Mouse (Mus musculus): ENCODE data around the gene Syt8.

DNA sequence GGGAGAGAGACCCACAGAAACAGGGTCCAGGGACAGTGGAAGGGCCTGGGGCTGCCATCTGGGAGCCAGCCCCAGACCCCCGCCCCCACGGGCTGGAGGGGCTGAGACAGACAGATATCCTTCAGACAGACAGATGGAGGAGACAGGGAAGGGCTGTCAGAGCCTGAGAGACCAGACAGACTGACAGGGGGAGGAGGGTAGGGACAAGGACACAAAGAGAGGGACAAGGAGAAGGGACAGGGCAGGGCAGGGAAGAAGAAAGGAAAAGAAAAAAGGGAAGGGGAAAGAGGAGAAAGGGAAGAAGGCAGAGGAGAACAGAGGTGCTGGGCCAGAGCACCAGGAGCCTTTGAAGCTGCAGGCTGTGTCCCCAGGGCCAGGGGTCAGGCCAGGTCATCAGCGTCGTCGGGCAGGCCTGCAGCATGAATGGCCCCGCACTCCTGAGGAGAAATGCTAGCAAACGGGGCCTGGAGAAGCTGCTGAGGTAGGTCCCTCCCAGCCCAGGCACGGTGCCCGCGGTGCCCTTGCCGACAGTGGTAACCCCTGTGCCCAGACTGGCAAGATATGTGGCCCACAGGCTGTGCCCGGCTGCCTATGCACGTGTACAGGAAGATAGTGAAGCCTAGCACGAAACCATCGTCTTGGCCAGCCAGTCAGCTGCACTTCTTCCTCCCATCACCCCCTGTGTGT is 37.4 kb downstream of the Syt8 start:
- TF ChIP-seq CTCF (IDR thresholded peaks at IDR 0.05; ENCODE audit: extremely low read depth, insufficient read depth, low read length) (no peak), POLR2A (IDR thresholded peaks at IDR 0.05; ENCODE audit: extremely low read depth, insufficient read depth, low read length) (no peak)
